Mouse (Mus musculus): ENCODE data around the gene Calm1.

- no peak for TF ChIP-seq CTCF (IDR thresholded peaks at IDR 0.05; ENCODE audit: low read depth, low read length)
- no peak for TF ChIP-seq POLR2A (IDR thresholded peaks at IDR 0.05; ENCODE audit: borderline replicate concordance, low read depth, low read length)
These were observed 2.1 kb downstream of the Calm1 start for GRCm38 (mm10) chr12:100201363-100201711.

Measured in bone marrow macrophage, adult 2 months (primary cell).